Mouse (Mus musculus): ENCODE results near the gene Cd163l1. TPM values are rescaled to one million over a fixed set of nuclear protein-coding genes. Genes with fewer than 3 reads are reported as not detected.

Cd163l1 gene
- not detected in 2 replicates for total RNA-seq (2015)
- 0.21 TPM in 1 of 2 replicates, not detected in the other for total RNA-seq (2017)

DNA sequence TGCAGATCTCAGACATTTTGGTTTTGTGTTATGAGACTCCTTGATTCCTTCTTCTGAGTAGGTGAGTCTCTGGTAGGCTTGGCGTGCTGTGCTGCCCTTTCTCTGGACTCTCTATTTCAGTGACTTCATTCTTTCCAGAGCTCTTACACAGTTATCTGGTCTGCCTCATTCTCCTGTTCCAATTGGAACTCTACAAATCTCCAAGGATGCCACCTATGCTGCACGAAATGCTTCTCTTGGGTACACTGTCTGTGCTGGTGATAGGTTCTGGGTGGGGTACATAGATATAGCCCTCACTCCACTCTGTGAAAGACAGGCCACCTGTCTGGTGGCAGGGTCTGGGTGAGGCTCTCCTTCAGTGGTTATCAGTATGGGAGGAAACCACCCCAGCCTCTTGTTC lies at the start of gene Cd163l1:
Gene Cd163l1 (plus strand): TSS at position 301 of the 400 bp plus-strand sequence.
- ATAC-seq (replicated peaks; ENCODE audit: poor library complexity): no peak

DNA sequence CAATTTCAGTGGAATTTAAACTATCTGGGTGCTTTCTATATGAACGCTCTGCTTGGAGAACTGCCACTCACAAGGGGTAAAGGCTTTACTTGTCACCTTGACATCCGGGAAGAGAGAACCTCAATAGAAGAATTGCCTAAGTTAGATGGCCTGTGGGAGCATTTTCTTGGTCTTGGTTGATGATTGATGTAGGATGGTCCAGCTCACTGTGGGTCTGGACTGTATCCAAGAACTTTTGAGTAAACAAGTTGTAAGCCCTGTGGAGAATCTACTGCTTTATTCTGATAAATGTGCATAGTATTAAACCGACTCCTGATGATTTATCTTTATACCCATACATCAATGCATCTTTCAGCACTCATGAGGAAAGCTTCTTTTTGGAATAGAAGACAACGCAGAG lies 48.7 kb upstream of the Cd163l1 start:
- no peak for ATAC-seq (replicated peaks; ENCODE audit: poor library complexity)

DNA sequence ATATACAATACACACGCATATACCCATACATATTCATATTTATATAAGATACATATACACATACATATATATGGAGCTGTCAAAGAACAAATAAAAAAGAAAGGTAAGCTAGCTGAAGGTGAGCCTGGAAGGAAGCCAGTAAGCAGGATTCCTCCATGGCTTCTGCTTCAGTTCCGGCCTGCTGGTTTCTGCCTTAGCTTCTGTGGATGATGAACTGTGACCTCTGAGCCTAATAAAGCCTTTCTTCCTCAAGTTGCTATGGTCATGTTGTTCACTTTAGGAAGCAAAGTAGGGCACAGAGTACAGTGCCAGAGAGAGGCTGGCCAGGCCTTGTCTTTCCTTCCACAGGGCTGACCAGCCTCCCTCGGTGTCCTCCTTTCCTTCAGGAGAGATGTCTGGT lies 47.2 kb upstream of the Cd163l1 start:
- no peak for ATAC-seq (replicated peaks; ENCODE audit: poor library complexity)

DNA sequence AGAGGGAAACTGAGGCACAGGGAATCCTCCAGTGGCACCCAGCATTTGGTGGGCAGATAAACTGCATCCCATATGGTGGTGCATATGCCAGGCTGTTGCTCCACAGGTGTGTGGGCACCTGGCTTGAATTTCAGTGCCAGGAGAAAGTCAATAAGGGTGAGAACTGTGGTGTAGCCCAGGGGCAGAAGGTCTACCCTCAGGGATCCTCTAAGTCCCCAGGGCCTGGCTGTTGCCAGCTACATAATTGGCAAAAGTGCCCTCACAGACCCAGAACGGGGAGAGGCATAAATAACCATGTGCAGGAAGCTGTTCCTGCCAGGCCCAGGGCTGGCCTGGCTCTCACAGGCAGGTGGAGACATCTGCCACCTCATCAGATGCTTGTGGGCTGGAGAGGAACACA lies 45.1 kb upstream of the Cd163l1 start, which contains the start of gene Olfr523:
Gene Olfr523 (plus strand): TSS at position 282 of the 400 bp plus-strand sequence.
- no peak for ATAC-seq (replicated peaks; ENCODE audit: poor library complexity)

DNA sequence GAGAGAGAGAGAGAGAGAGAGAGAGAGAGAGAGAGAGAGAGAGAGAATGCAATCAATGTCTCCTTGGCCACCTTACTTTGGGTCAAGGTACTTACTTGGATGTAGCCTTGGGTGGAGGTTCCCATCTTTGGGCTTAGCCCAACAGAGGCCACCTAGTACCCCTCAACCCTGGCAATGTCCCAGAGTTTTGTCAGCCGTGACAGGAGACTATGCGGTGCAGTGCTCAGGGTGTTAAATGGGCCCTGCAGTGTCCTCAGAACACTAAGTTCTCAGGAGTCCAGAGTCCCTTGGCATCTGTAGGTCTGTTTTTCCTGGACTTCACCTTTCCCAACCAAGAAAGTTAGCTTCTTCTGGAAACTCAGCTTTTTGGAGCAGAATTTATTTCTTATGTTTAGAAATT lies 38.9 kb upstream of the Cd163l1 start:
- ATAC-seq (replicated peaks; ENCODE audit: poor library complexity): no peak

DNA sequence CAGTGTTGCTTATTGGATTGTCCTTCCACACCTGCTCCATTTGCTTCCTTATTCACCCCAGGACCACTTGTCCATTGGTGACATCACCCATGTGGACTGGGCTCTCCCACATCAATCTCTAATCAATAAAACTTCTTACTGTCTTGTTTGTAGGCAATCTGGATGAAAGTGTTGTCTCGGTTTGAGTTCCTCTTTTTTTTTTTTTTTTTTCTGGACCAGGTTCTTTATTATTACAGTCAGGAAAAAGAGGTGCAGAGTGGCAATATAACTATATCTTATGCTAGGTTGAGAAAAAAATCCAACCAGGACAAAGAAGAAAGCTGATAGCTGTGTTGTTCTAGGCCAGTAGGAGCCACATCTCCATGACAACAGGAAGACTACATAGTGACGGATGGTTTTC lies 37.4 kb upstream of the Cd163l1 start:
- no peak for ATAC-seq (replicated peaks; ENCODE audit: poor library complexity)

DNA sequence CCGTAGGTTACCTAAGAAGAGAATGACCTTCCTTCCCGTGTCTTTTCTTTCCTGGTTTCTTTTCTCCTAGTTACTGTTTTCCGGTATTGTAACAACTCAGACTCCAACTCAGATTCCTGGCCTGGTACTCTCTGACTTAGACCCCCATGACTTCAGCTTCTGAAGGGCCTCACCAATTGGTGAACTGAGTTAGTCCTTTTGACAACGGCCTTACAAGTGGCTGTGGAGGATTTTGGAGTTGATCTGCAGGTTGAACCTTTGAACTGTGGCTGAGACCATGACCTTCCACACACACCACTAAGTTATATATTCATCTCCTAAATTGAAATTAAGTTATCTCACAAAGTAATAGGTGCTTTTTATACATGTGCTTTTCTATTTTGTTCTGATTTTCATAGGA lies 33.9 kb upstream of the Cd163l1 start:
- ATAC-seq (replicated peaks; ENCODE audit: poor library complexity): no peak

DNA sequence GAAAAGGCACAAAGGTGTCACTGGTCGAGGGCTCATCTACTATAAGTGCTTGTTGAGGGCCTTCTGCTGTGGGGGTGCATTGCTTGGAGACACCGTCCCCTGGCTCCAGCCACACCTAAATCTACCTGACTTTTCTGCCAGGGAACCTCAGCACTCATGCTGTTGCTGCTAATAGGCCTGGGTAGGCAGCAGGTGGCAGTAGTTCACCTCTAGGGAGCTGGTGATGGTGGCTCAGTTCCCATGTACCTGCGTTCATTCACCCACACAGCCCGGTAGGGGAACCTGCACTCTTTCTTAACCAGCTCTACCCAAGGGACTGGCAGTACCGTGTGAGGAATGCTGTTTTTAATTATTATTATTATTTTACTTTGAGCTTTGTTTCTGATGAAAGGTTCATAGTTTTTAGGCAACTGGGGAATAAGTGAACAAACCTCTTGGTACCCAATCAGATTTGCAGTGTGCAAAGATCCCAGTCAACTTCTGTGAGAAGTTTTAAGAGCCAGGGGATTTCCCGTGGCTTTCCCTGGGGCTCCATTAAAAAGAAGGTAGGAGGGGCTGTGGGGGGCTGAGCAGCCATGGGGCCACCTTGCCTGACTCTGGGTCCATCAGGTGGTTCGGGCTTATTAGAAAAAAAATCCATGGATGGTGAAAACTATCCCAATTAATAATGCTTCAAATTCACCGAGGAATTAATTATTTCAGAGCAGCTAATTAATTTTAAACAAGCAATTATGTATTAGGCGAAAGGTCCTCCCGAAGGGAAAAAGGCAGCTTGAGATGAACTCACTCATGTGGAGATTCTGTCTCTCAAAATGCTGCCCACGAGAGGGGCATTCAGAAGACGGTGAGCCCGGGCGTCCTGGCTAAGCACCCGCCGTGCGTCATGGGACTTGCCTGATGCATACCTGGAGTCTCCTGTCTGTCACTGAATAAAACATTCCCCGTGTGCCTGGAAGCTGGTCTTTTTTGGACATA lies 31.1 kb upstream of the Cd163l1 start:
- peak; percentile 80 for ATAC-seq (replicated peaks; ENCODE audit: poor library complexity)

DNA sequence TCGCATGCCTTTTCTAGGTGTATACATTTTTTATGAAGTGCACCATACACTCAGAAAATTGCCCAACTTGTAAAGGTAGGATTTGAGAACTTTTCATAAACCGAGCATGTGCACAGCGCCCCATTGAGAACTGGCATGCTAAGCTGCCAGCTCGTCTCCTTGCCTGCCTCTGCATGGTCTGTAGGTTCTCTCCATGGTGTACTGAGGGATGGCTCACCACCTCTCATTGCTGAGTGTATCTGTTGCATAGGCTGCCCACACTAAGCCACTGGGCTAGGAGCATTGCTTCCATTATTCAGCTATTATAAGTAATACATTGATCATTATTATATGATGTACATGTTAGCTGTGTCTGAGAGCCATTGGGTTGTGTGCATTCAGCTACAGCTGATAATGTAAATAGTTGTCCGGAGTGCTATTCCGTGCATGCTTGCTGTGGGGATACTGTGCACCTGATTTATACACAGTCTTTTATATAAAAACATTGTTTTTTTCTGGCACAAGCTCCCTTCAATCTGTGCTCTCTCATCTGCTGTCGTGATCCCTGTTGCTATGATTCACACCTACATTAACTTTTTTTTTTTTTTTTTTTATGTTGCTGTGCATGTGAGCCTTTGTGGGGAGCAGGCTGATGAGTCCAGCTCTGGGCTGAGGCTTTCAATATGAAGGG lies 30.2 kb upstream of the Cd163l1 start:
- no peak for ATAC-seq (replicated peaks; ENCODE audit: poor library complexity)

DNA sequence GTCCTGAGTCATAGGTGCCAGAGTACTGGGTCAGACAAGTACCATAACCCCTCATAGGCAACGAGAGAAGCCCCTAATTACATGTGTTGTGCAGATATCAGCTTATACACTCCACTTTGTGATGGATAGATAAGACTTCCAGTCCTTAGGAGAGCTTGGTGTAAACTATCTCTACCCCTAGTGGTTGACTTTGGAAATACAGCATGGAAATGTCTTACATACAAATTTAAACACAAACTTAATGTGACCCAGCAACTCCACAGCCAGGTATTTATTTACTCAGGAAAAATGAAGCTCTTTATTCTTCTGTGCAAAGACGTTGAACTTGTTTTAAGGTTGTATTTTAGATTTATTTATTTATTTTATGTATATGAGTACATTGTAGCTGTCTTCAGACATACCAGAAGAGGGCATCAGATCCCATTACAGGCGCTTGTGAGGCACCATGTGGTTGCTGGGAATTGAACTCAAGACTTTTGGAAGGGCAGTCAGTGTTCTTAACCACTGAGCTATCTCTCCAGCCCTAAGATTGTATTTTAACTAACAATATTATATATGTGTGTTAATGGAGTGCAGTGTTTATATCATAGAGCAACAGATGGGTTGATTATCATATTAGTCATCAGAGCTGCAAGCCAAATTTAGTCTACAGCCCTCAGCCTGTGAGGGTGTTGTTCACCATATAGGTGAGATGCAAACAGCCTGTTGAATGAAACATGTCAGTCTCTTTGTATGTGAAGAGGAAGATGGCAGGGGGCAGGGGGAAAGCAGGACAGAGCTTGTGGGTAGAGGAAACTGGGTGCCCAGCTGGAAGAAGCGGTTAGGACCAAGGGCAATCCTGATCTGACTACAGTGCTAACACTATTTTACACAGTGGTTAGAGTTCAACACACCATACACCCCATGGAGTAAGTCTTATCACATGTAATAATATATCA lies 29.4 kb upstream of the Cd163l1 start:
- peak; percentile 74 for ATAC-seq (replicated peaks; ENCODE audit: poor library complexity)

DNA sequence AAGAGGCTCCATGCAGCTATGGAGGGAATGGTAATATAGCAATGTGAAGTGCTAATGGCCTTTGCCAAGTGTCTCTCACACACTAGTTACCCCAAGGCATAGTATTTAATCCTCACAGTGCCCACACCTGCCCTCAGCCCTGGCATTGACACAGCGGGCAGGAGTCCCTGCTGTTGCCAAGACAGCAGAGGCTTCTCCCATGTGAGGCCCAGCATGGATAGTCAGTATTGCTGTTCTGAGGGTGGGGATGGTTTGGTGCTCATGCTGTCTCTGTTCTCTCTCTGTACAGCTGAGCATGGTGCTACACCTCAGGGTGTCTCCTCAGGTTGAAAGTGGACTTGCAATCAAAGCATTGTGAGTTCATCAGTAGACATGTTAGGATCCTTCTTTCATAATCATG lies 27.6 kb upstream of the Cd163l1 start:
- no peak for ATAC-seq (replicated peaks; ENCODE audit: poor library complexity)

DNA sequence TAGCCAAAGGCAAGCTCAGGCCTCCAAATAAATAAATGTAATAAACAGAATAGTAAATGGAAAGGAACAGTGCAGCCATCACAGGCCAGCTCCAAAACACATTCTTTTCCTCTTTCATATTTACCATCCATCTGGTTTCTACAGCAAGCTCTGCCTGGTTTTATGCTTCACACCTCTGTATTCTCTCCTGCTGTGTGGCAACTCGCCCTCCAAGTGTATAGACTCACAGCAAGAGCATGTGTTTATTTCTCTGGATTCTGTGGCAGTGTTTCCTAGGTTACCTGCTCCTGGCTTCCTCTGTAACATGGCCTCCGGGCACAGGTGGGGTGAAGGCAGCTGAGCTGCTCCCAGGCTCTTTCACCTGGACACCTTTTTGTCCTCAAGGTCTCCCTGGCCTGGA lies 25.6 kb upstream of the Cd163l1 start:
- no peak for ATAC-seq (replicated peaks; ENCODE audit: poor library complexity)

DNA sequence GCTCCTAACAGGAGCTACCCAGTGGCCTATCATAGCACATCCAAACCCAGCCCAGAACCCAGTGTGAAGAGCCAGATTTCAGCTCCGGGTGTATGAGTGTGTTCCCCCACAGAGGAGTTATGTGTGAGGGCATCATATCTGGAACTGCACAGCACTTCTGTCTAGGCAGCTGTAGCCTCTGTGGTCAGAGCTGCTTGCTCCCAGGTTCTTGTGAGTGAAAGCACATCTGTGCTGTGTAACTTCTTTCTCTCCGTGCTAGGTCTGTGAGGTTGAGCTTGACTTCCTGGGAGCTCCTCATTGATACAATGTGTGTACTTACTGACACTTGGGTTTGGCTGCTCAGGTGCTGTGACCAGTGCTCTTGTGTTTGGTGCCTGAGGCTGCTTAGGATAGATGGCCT lies 25.2 kb upstream of the Cd163l1 start:
- no peak for ATAC-seq (replicated peaks; ENCODE audit: poor library complexity)

DNA sequence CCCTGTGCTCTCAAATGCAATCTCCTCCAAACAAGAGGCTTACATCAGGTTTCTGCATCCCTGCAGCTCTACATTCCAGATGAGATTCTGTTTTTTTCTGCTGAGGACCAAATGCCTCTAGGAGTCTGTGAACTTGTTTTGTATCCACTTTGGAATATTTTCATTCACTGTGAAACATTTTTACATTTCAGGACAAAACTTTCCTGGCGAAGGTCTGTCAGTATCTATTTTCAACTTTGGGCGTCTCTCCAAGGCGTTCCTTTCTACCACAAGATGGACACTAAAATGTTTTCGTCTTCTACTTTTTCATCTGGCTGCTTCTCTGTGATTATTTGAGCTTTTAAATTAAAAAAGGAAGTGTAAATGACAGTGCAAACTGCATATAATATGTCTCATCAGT lies 24.0 kb upstream of the Cd163l1 start:
- no peak for ATAC-seq (replicated peaks; ENCODE audit: poor library complexity)

DNA sequence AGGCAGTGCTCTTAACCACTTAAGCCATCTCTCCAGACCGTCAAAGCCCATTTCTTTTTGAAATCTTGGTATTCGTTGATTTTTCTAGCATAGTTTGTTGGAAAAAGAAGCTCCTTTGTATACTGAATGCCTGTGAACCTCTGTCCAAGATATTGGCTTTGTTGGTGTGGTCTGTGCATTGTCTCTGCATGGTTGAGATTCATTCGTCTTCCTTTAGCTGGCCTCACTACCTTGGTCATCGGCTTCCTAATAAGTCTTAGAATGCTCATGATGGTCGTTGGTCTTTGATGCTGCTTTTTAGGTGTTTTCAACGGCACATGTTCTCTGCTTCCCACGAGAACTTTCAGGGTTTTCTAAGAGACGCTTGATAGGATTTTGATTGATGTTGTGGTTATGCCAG lies 22.1 kb upstream of the Cd163l1 start:
- no peak for ATAC-seq (replicated peaks; ENCODE audit: poor library complexity)

DNA sequence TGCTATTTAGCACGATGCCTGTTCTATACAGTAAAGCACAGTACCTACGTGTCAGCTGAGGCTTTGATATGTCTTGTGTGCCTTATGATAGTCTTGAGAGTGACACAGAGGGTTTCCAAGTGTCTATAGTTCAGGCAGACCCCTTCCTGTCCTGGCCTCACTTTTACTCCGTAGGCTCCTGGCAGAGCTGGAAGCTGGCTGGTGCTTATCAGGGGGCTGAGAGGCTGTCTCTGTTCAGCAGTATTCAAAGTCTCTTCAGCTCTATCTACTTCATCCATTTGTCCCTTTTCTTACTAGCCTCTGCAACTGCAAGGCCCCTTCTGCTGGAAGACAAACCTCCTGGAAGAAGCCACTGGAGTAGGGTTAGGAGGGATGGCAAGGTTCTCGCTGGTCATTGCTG lies 17.0 kb upstream of the Cd163l1 start:
- ATAC-seq (replicated peaks; ENCODE audit: poor library complexity): peak; percentile 42

DNA sequence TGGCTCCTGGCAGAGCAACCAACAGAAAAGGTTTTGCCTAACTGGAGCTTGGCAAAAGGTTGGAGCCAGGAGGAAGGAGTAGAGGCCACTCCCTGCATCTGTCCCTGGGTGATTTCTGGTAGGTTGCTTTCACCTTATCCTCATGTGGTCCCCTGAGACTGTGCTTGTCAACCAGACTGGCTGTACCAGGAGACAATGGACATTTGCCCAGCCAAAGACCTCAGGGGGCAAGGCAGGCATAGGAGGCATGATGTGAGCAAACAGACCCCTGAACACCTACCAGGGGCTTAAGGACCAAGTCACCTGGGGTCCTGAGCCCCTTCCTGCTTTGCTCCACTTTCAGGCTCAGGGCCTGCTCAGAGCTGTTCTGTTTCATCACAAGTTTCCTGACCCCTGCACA lies 12.2 kb upstream of the Cd163l1 start, which contains the start of gene Olfr524:
Gene Olfr524 (minus strand): TSS at position 101 of the 400 bp plus-strand sequence.
- ATAC-seq (replicated peaks; ENCODE audit: poor library complexity): no peak

DNA sequence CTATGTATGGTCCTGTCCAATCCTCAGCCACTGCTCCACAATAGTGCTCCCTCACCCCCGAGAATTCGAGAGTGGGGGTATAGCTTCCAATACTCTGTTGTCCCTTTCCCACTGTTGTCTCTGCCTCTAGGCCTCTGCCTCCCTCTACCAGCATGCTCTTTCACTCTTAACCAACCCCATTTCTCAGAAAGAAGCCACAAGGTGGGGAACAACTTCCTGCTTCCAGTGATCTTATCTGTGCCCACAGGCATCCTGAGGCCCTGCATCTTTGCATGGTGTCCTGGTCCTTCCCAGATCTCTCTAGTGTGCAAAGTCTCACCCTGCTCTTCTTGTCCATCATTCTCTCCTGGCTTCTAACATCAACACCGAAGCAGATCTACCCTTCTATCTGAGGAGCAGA lies 11.2 kb upstream of the Cd163l1 start:
- peak; percentile 37; the same call in 1 of the 2 replicates for ATAC-seq (replicated peaks; ENCODE audit: poor library complexity)

DNA sequence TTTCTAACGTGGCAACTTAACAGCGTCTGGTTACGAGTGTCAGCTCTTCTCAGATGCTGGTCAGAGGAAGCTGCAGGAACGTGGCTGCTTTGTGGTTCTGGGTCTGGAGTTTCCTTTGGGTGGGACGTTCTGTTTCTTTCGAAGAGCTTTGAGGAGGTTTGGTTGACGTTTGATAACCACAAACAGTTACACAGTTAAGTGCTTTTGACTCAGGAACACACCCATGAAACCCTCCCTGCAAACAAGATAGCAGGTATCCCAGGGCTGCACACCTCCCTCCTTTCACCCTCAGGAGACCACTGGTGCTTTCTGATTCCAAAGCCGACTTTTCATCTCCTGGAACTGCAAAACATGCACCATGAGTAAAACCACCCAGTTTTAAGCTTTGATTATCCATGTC lies 9.9 kb upstream of the Cd163l1 start:
- peak; percentile 77 for ATAC-seq (replicated peaks; ENCODE audit: poor library complexity)

DNA sequence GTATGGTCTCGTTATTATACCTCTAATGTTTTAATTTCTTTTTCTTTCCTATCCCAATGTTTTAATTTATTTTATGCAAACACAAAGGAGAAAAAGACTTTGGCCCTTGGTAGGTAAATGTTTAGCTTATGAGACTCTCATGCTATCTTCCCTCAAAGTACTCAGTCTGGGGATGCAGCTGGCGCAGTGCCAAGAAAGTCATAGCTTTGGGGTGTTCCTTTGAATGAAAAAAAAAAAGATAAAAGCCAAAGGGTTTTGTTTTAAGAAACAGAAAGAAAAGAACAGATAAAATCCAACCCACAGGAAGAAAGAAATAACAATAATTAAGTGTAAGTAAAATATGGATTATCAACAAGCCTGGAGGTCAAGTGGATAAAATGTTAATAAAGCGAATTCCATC lies 9.4 kb upstream of the Cd163l1 start:
- ATAC-seq (replicated peaks; ENCODE audit: poor library complexity): peak; percentile 32; the same call in 1 of the 2 replicates

DNA sequence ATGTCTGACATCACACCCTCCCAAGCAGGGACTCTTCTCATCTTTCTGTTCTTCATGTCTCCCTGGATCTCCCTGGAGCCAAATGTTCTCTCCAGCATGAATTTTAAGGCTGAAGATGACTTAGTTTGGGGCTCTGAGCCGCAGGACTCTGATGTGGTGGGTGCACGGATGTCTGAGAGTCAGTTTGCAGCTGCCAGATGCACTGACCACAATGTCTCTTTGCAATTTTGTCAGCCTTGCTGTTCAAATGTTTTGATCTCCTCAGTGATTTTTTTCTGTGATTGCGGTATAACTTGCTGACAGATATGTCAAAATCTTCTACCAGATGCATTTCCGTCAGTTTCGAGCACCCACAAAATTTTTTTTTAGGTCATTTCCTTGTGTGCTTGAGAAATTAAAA lies 4.2 kb upstream of the Cd163l1 start:
- no peak for ATAC-seq (replicated peaks; ENCODE audit: poor library complexity)
